Comparison of ENCODE assay signal across 26 mouse cellular contexts in genomic region chr7:112785271-112785670, GRCm38 (mm10).
DNase-seq lines count a peak whose midpoint lies in the region; ATAC-seq and TF ChIP-seq lines count a peak whose summit lies in the region.
"Had no signal": no experiment of that assay in that cellular context is flagged by ENCODE, and none has a peak within 500 bp of the region (broad histone marks: within the 10 kb centered on the region; RNA-seq: fewer than 3 reads in every experiment).

No protein-coding gene starts in this region.

- no peak for TF ChIP-seq CTCF in ES-Bruce4 (IDR thresholded peaks at IDR 0.05; ENCODE audit: low read depth, low read length)

- no peak overlapping the region for H3K4me2 ChIP-seq in kidney, embryonic 14.5 days (replicated peaks; ENCODE audit: low read depth, low read length)
- H3K4me2 ChIP-seq: embryonic facial prominence, embryonic 13.5 days; forebrain, embryonic 12.5 days; hindbrain, embryonic 12.5 days; limb, embryonic 13.5 days; liver, embryonic 12.5 days; midbrain, embryonic 11.5 days; neural tube, embryonic 15.5 days had no signal

- no peak overlapping the region for H3K9ac ChIP-seq in ES-Bruce4 (ENCODE audit: low read depth, poor library complexity, severe bottlenecking)
- H3K9ac ChIP-seq in kidney, embryonic 14.5 days (ENCODE audit: low read depth, low read length), result no peak overlapping the region
- H3K9ac ChIP-seq: embryonic facial prominence, embryonic 13.5 days; forebrain, embryonic 12.5 days; hindbrain, embryonic 12.5 days; limb, embryonic 13.5 days; liver, embryonic 12.5 days; neural tube, embryonic 15.5 days had no signal

- no peaks in the 10 kb centered on the region for H3K36me3 ChIP-seq in ES-Bruce4 (ENCODE audit: control insufficient read depth, insufficient read depth, low read length, poor library complexity, severe bottlenecking)
- no peaks in the 10 kb centered on the region for H3K36me3 ChIP-seq in kidney, embryonic 14.5 days (ENCODE audit: control insufficient read depth, insufficient read depth, low read length)
- H3K36me3 ChIP-seq: embryonic facial prominence, embryonic 13.5 days; forebrain, embryonic 12.5 days; hindbrain, embryonic 12.5 days; liver, embryonic 12.5 days; neural tube, embryonic 15.5 days had no signal

- H3K27ac ChIP-seq in ES-Bruce4 (ENCODE audit: insufficient read depth, low read length), result peak overlapping the region; percentile 35; the same call in 1 of the 2 replicates
- peak overlapping the region; percentile 78; the same call in 1 of the 2 replicates for H3K27ac ChIP-seq in kidney, embryonic 14.5 days (ENCODE audit: low read depth, low read length)
- H3K27ac ChIP-seq: hindbrain, embryonic 12.5 days; limb, embryonic 13.5 days; liver, embryonic 12.5 days; neural tube, embryonic 15.5 days had no signal

- no peaks in the 10 kb centered on the region for H3K9me3 ChIP-seq in ES-Bruce4 (replicated peaks; ENCODE audit: control insufficient read depth, insufficient read depth, low read length, poor library complexity, severe bottlenecking)
- peaks cover 3% of the 10 kb centered on the region; the same call in 1 of the 2 replicates for H3K9me3 ChIP-seq in kidney, embryonic 14.5 days (ENCODE audit: control insufficient read depth, low read length)
- H3K9me3 ChIP-seq: embryonic facial prominence, embryonic 13.5 days; forebrain, embryonic 12.5 days; hindbrain, embryonic 12.5 days; limb, embryonic 13.5 days; liver, embryonic 12.5 days; neural tube, embryonic 15.5 days had no signal

- ATAC-seq in kidney, embryonic 14.5 days (ENCODE audit: low FRiP score, low TSS enrichment), result peak; percentile 66
- ATAC-seq: intestine, postnatal 0 days; liver, embryonic 12.5 days had no signal

- no peak overlapping the region for H3K4me3 ChIP-seq in ES-Bruce4 (ENCODE audit: low read depth, low read length)
- H3K4me3 ChIP-seq in kidney, embryonic 14.5 days (ENCODE audit: low read length), result no peak overlapping the region
- H3K4me3 ChIP-seq: embryonic facial prominence, embryonic 13.5 days; erythroblast, embryonic 14.5 days; forebrain, embryonic 12.5 days; hindbrain, embryonic 12.5 days; limb, embryonic 13.5 days; liver, embryonic 12.5 days; neural tube, embryonic 15.5 days had no signal

- TF ChIP-seq POLR2A in ES-Bruce4 (IDR thresholded peaks at IDR 0.05; ENCODE audit: insufficient read depth, low read length), result no peak

- TF ChIP-seq EP300 in ES-Bruce4 (IDR thresholded peaks at IDR 0.05; ENCODE audit: insufficient read depth, low read depth, low read length), result no peak

- no peaks in the 10 kb centered on the region for H3K27me3 ChIP-seq in ES-Bruce4 (ENCODE audit: control insufficient read depth, insufficient read depth, low read length, poor library complexity, severe bottlenecking)
- no peaks in the 10 kb centered on the region for H3K27me3 ChIP-seq in kidney, embryonic 14.5 days (ENCODE audit: control insufficient read depth, insufficient read depth, low read length)
- H3K27me3 ChIP-seq: embryonic facial prominence, embryonic 13.5 days; forebrain, embryonic 12.5 days; hindbrain, embryonic 12.5 days; limb, embryonic 13.5 days; liver, embryonic 12.5 days; neural tube, embryonic 15.5 days had no signal

- 23% methylated on average over 7 of the region's 7 CpGs for WGBS in kidney, embryonic 14.5 days

- peaks cover 7% of the 10 kb centered on the region for H3K4me1 ChIP-seq in ES-Bruce4 (ENCODE audit: control insufficient read depth, insufficient read depth, low read length)
- H3K4me1 ChIP-seq in kidney, embryonic 14.5 days (ENCODE audit: control insufficient read depth, insufficient read depth, low read length), result peaks cover 46% of the 10 kb centered on the region

- DNase-seq in gastrocnemius, adult 18-20 months (ENCODE audit: low spot score), result peak; percentile 58
- no peak for DNase-seq in gastrocnemius, postnatal 10 days
- peak; percentile 45 to 69 for DNase-seq in kidney, postnatal 25 days
- no peak for DNase-seq in embryo, embryonic 10.5 days (ENCODE audit: low spot score)
- no peak for DNase-seq in cerebellum, adult 11-12 months
- DNase-seq: adrenal gland, postnatal 36 days; cerebellum, postnatal 25 days; embryo, embryonic 11 days; heart, adult 18-20 months; layer of hippocampus, postnatal 36 days; lung, adult 18-20 months; lung, postnatal 10 days; right cerebral cortex, adult 18-20 months; right cerebral cortex, postnatal 4 days; thymus, postnatal 14 days had no signal

Comparison
In these comparisons a context has a peak if more than half of its experiments do, and no peak if none do; other contexts are left out.
1. DNase-seq: peak in gastrocnemius, adult 18-20 months (single experiment) and kidney, postnatal 25 days (2 of 2); none in gastrocnemius, postnatal 10 days (single experiment), embryo, embryonic 10.5 days (single experiment) and cerebellum, adult 11-12 months (single experiment).